Comparison of ENCODE assay signal across 11 mouse cellular contexts in the genomic region with DNA sequence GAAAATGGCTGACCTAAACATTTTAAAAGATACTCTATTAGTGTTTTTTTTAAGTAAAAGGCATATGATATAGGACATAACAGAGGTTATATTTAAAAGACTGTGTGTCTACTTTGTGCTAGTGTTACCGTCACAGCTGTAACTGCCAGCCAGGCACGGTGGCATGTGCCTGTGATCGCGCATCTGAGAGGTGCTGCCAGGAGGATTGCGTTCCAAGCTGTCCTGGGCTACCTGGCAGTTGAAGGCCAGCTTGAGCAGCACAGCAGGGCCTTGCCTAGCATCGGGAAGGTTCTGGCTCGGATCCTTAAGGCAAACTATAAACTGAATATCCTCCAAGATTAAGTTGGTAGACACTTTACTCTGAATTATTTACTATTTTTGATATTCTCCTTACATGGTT.
DNase-seq lines count a peak whose midpoint lies in the region; ATAC-seq and TF ChIP-seq lines count a peak whose summit lies in the region.
"Had no signal": no experiment of that assay in that cellular context is flagged by ENCODE, and none has a peak within 500 bp of the region (broad histone marks: within the 10 kb centered on the region; RNA-seq: fewer than 3 reads in every experiment).

No protein-coding gene starts in this region.

- H3K27me3 ChIP-seq in heart, embryonic 12.5 days (replicated peaks), result no peaks in the 10 kb centered on the region
- no peaks in the 10 kb centered on the region for H3K27me3 ChIP-seq in myocyte (ENCODE audit: control insufficient read depth, insufficient read depth, insufficient read length)
- no peaks in the 10 kb centered on the region for H3K27me3 ChIP-seq in hindbrain, embryonic 10.5 days (ENCODE audit: insufficient read depth, poor library complexity, severe bottlenecking)
- H3K27me3 ChIP-seq: hindbrain, embryonic 13.5 days; limb, embryonic 15.5 days had no signal

- TF ChIP-seq CTCF in bone marrow macrophage, adult 2 months (IDR thresholded peaks at IDR 0.05; ENCODE audit: low read depth, low read length), result no peak

- WGBS in heart, embryonic 12.5 days, result 91% methylated on average over 7 of the region's 7 CpGs
- 97% methylated on average over 7 of the region's 7 CpGs for WGBS in hindbrain, embryonic 10.5 days

- no peak overlapping the region for H3K4me3 ChIP-seq in heart, embryonic 12.5 days
- no peak overlapping the region for H3K4me3 ChIP-seq in bone marrow macrophage, adult 2 months (ENCODE audit: insufficient read depth, low read length)
- H3K4me3 ChIP-seq in myocyte, result no peak overlapping the region
- H3K4me3 ChIP-seq in hindbrain, embryonic 10.5 days, result no peak overlapping the region
- H3K4me3 ChIP-seq: hindbrain, embryonic 13.5 days; limb, embryonic 15.5 days; midbrain, embryonic 10.5 days had no signal

- ATAC-seq in heart, embryonic 12.5 days (ENCODE audit: insufficient number of reproducible peaks, low FRiP score), result no peak

- H3K4me2 ChIP-seq in heart, embryonic 12.5 days, result no peak overlapping the region
- peak overlapping the region; percentile 60 for H3K4me2 ChIP-seq in myocyte (ENCODE audit: low read depth)
- H3K4me2 ChIP-seq: hindbrain, embryonic 13.5 days; limb, embryonic 15.5 days had no signal

- peaks cover 52% of the 10 kb centered on the region for H3K36me3 ChIP-seq in heart, embryonic 12.5 days
- H3K36me3 ChIP-seq in myocyte (ENCODE audit: control insufficient read depth, insufficient read depth), result peaks cover 28% of the 10 kb centered on the region
- H3K36me3 ChIP-seq in hindbrain, embryonic 10.5 days, result peaks cover 98% of the 10 kb centered on the region

- H3ac ChIP-seq in myocyte (ENCODE audit: control insufficient read depth, insufficient read length), result no peak overlapping the region

- no peak overlapping the region for H3K9ac ChIP-seq in heart, embryonic 12.5 days
- H3K9ac ChIP-seq: hindbrain, embryonic 13.5 days; limb, embryonic 15.5 days had no signal

- intact Hi-C loops in heart, postnatal 14 days (cut with DNase I), result no loop called here

- H3K79me2 ChIP-seq in myocyte (ENCODE audit: control insufficient read depth, insufficient read depth), result peaks cover 7% of the 10 kb centered on the region

- H3K27ac ChIP-seq in heart, embryonic 12.5 days (ENCODE audit: poor library complexity, severe bottlenecking), result no peak overlapping the region
- peak overlapping the region; percentile 24; the same call in 1 of the 2 replicates for H3K27ac ChIP-seq in bone marrow macrophage, adult 2 months (ENCODE audit: insufficient read depth, low read depth, low read length)
- no peak overlapping the region for H3K27ac ChIP-seq in hindbrain, embryonic 10.5 days
- H3K27ac ChIP-seq: hindbrain, embryonic 13.5 days; midbrain, embryonic 10.5 days had no signal

- peaks cover 5% of the 10 kb centered on the region; the same call in 1 of the 2 replicates for H3K4me1 ChIP-seq in heart, embryonic 12.5 days (replicated peaks)
- peaks cover 24% of the 10 kb centered on the region for H3K4me1 ChIP-seq in bone marrow macrophage, adult 2 months (ENCODE audit: control insufficient read depth, insufficient read depth, low read length)
- no peaks in the 10 kb centered on the region for H3K4me1 ChIP-seq in hindbrain, embryonic 10.5 days (replicated peaks)
- H3K4me1 ChIP-seq: hindbrain, embryonic 13.5 days; midbrain, embryonic 10.5 days had no signal

- DNase-seq in heart, postnatal 14 days, result peak; percentile 7 to 15
- peak; percentile 64 to 75 for DNase-seq in cerebellum, adult 18-20 months
- DNase-seq in thymus, postnatal 10 days (ENCODE audit: low spot score in 2 of 2), result no peak
- DNase-seq in hindbrain, embryonic 10.5 days (ENCODE audit: low spot score), result no peak
- DNase-seq: embryo, embryonic 11 days had no signal

- no peak for TF ChIP-seq POLR2A in bone marrow macrophage, adult 2 months (IDR thresholded peaks at IDR 0.05; ENCODE audit: borderline replicate concordance, low read depth, low read length)
- TF ChIP-seq POLR2A in myocyte (IDR thresholded peaks at IDR 0.05; ENCODE audit: insufficient read length, low read depth), result no peak

- H3K9me3 ChIP-seq in heart, embryonic 12.5 days (replicated peaks), result no peaks in the 10 kb centered on the region
- H3K9me3 ChIP-seq in hindbrain, embryonic 10.5 days, result no peaks in the 10 kb centered on the region
- H3K9me3 ChIP-seq: hindbrain, embryonic 13.5 days; limb, embryonic 15.5 days; midbrain, embryonic 10.5 days had no signal

TF ChIP-seq in myocyte, 11 proteins besides CTCF, POLR2A, EP300 and RAD21:
- TF ChIP-seq CEBPB (IDR thresholded peaks at IDR 0.05; ENCODE audit: insufficient read depth, poor library complexity, severe bottlenecking) (peak; percentile 49; the same call in 1 of the 2 replicates), MYOG (IDR thresholded peaks at IDR 0.05; ENCODE audit: control insufficient read depth in 1 of 3, insufficient read depth in 1 of 3, insufficient read length in 2 of 3, low read depth in 2 of 3) (peak in 1 of 3 experiments; percentile 16), E2F4 (IDR thresholded peaks at IDR 0.05; ENCODE audit: insufficient read depth) (no peak), MAX (IDR thresholded peaks at IDR 0.05; ENCODE audit: low read depth) (no peak), SRF (IDR thresholded peaks at IDR 0.05; ENCODE audit: control insufficient read depth, insufficient read length, low read depth) (no peak), USF1 (IDR thresholded peaks at IDR 0.05; ENCODE audit: low read depth) (no peak), REST (IDR thresholded peaks at IDR 0.05; ENCODE audit: insufficient read depth, insufficient read length) (no peak)

Comparison
In these comparisons a context has a peak if more than half of its experiments do, and no peak if none do; other contexts are left out.
1. DNase-seq: peak in heart, postnatal 14 days (2 of 2) and cerebellum, adult 18-20 months (2 of 2); none in thymus, postnatal 10 days (0 of 2) and hindbrain, embryonic 10.5 days (single experiment).